Mouse (Mus musculus): ENCODE measurements around the gene Chd4. TPM values are rescaled to one million over a fixed set of nuclear protein-coding genes. Genes with fewer than 3 reads are reported as not detected.
"Not testable (repeated sequence)": the region's sequence is repeated elsewhere in the genome, so short reads cannot be mapped to it uniquely, and the experiment has no call there.

Chd4 gene
- polyA plus RNA-seq, 1 experiment from 2014 or later, result 198 TPM

DNA sequence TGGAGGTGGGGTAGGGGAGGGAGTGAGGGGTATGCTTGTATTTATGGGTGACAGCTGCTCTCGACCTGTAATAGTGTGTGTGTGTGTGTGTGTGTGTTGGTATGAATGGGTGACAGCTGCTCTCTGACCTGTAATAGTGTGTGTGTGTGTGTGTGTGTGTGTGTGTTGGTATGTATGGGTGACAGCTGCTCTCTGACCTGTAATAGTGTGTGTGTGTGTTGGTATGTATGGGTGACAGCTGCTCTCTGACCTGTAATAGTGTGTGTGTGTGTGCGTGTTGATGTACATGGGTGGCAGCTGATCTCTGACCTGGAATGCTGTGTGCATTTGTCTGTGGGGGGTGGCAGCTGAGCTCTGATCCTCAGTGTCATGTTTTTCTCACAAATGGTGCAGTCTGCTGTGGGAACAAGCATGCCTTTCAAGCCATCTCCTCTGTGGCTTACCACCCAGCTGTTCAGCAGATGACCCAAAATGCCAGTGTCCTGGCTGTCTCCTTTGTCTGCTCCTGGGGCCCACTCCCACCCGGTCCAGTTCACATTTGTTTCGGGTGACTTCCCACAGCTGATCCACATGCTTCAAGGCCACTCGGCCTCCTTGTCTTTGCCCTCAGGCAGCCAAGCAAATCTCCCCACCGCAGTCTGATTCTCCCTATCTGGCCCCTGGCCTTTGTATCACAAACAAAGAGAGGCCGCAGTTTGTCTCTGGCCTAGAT, 61.3 kb downstream of the Chd4 start:
- DNase-seq (ENCODE audit: low read depth, low spot score) (no peak), ATAC-seq (no peak)
- no peak for TF ChIP-seq CTCF (IDR thresholded peaks at IDR 0.05)
- CTCF ChIA-PET, result interaction anchor here (1.1 to 1.4 kb wide), 3 partner anchors 10 to 37 kb away, joined by 3 to 4 read pairs (median 3); partner anchors contain the start of gene Gapdh
- POLR2A ChIA-PET, result no interaction called here
- in situ Hi-C loops (cut with MboI; ENCODE audit: low pct_unique_long_range_greater_than_20kb), result loop anchor here (5.0 kb wide), 1 partner anchor 115 kb away; no protein-coding TSS in a partner anchor
- H3K27me3 ChIP-seq, result no peaks in the 10 kb centered on the region

DNA sequence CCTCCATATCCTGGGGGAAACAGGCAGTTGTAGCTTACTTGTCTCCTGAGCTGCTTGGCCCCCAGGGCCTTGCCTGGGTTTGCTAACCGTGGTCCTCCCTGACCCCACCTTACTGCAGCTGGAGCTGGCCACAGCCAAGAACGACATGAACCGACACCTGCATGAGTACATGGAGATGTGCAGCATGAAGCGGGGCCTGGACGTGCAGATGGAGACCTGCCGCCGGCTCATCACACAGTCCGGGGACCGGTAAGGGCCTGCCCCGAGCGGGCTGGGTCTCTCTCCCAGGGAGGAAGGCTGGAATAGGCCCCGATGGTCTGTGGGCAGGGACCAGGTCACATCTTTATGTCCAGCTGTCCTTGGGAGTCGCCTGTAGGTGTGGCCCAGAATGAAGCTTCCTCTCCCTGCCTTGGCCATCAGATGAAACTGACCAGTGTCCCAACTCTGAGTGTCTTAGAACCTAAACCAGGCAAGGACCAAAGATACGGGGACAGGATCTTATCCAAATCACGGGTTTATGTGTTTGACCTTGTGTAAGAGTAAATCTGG, 63.2 kb downstream of the Chd4 start:
- ChIA-PET CTCF (no interaction called here), POLR2A (no interaction called here)
- in situ Hi-C loops (cut with MboI; ENCODE audit: low pct_unique_long_range_greater_than_20kb), result loop anchor here (5.0 kb wide), 1 partner anchor 113 kb away; no protein-coding TSS in a partner anchor
- ATAC-seq (no peak), DNase-seq (ENCODE audit: low read depth, low spot score) (no peak)
- no peaks in the 10 kb centered on the region for H3K27me3 ChIP-seq
- no peak for TF ChIP-seq CTCF (IDR thresholded peaks at IDR 0.05)

DNA sequence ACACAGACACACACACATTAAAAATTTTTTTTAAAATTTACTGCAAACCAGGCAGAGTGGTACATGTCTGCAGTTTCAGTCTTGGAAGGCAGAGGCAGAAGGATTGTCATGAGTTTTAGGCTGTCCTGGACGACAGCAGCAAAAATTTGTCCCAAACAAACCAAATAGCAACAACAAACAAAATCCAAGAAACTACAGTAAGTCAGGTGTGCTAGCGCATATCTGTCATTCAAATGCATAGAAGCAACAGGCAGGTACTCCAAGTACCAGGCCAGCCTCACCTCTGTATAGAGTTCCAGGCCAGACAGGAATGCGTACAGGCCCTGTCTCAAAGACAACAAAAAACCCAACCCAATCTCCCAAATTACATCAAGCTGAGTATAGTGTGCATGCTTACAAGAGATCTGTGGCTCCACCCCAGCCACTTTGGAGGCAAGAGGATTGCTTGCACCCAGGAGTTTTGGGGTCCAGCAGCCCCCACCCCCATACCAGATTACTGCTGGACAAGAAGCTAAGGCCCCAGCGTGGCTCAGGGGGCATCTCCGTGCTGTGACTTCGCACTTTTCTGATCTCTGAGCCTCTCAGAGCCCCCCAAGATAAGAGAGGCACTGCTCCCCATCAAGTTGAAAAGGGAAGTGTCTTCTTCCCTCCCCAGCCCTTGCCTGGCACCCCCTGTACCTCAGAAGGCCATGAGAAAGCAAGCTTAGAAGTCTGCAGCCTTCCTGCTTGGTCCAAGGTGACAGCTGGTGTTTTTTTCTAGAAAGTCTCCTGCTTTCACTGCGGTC, 64.2 kb downstream of the Chd4 start:
- CTCF ChIA-PET, result interaction anchor here (2.5 kb wide), 1 partner anchor 11 kb away, joined by 10 read pairs; no protein-coding TSS in a partner anchor
- no peak for ATAC-seq
- in situ Hi-C loops (cut with MboI; ENCODE audit: low pct_unique_long_range_greater_than_20kb), result loop anchor here (5.0 kb wide), 1 partner anchor 112 kb away; no protein-coding TSS in a partner anchor
- no peak for DNase-seq (ENCODE audit: low read depth, low spot score)
- POLR2A ChIA-PET, result interaction anchor here (0.9 to 1.4 kb wide), 3 partner anchors 12 to 31 kb away, joined by 3 to 5 read pairs (median 3); partner anchors contain the start of genes Mrpl51 and Ncapd2
- no peak for TF ChIP-seq CTCF (IDR thresholded peaks at IDR 0.05)
- no peaks in the 10 kb centered on the region for H3K27me3 ChIP-seq

DNA sequence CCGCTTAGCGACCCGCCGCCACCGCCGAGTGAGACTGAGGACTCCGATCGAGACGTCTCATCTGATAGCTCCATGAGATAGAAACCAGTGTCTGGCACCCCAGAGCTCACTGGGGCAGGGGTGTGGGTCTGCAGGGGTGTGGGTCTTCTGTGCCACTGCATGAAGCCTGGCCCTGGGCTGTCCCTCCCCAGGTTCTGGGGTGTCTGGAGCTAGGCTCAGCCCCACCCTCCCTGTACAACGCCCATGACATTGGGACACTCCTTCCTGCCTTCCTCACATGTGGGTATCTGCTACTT, 64.7 kb downstream of the Chd4 start:
- in situ Hi-C loops (cut with MboI; ENCODE audit: low pct_unique_long_range_greater_than_20kb), result no loop called here
- ATAC-seq, result no peak
- TF ChIP-seq CTCF (IDR thresholded peaks at IDR 0.05), result no peak
- DNase-seq (ENCODE audit: low read depth, low spot score), result no peak
- CTCF ChIA-PET, result interaction anchor here (0.5 to 2.5 kb wide), 2 partner anchors 11 to 354 kb away, joined by 3 to 10 read pairs; no protein-coding TSS in a partner anchor
- POLR2A ChIA-PET, result interaction anchor here (0.9 to 1.4 kb wide), 4 partner anchors 13 to 96 kb away, joined by 3 to 5 read pairs (median 4); partner anchors contain the start of genes Mrpl51 and Ncapd2
- no peaks in the 10 kb centered on the region for H3K27me3 ChIP-seq

DNA sequence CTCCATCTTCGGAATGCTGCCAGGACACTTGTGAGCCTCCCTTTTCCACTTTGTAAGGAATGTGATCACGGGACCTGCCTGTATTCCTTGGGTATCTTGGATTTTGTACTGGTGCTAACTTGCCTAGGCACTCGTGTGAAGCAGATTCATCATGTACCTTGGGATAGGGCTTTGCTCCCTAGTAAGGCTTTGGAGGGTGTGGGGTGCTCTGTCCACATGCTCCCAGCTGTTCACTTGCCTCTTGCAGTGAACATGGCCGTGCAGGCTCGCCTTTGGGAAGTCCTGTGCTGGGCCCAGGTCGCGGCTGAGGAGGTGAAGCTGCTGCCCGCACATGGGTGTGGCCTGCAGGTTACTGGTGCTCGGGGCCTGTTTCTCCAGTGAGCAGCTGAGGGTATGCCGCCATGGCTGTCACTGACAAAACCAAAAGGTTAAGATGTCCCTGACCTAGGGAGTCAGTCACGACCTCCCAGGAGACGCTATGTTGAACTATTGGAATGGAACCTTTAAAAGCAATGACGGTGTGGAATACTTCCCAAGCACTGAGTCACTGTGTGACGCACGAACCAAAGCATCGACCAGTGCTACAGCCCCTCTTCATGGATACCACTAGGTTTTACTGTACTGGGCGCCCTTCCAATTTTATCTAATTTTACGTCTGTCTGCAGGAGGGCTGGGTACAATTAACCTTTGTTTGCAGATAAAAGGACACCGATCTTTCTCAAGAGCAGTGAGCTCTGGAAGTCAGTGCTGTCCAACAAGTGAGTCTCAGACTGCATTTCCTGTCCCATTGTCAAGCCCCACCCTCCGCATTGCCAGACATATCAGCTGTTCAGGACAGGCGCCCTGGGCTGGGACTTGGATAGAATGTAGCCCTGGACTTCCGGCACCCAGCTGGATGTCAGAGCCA, 65.3 kb downstream of the Chd4 start:
- no peaks in the 10 kb centered on the region for H3K27me3 ChIP-seq
- no peak for DNase-seq (ENCODE audit: low read depth, low spot score)
- POLR2A ChIA-PET, result interaction anchor here (0.9 to 1.5 kb wide), 5 partner anchors 10 to 95 kb away, joined by 3 to 5 read pairs (median 3); partner anchors contain the start of genes Mrpl51 and Ncapd2
- TF ChIP-seq CTCF (IDR thresholded peaks at IDR 0.05), result no peak
- ATAC-seq, result no peak
- in situ Hi-C loops (cut with MboI; ENCODE audit: low pct_unique_long_range_greater_than_20kb), result no loop called here
- CTCF ChIA-PET, result interaction anchor here (0.5 to 2.5 kb wide), 3 partner anchors 12 to 355 kb away, joined by 3 to 10 read pairs (median 3); no protein-coding TSS in a partner anchor

DNA sequence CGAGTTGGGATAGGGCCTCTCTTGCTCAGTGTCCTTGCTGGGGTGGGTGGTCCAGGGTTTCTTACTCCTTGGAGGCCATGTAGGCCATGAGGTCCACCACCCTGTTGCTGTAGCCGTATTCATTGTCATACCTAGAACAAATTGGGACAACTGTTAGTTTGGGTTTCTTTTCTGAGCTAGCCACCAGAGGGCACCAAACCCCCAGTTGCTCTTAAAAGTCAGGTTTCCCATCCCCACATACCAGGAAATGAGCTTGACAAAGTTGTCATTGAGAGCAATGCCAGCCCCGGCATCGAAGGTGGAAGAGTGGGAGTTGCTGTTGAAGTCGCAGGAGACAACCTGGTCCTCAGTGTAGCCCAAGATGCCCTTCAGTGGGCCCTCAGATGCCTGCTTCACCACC, 66.2 kb downstream of the Chd4 start:
- ChIA-PET CTCF (interaction anchor here (1.6 to 2.5 kb wide), 2 partner anchors 13 to 25 kb away, joined by 3 to 10 read pairs; no protein-coding TSS in a partner anchor), POLR2A (interaction anchor here (1.5 kb wide), 1 partner anchor 9 kb away, joined by 3 read pairs; no protein-coding TSS in a partner anchor)
- H3K27me3 ChIP-seq; DNase-seq (ENCODE audit: low read depth, low spot score); in situ Hi-C loops (cut with MboI; ENCODE audit: low pct_unique_long_range_greater_than_20kb); ATAC-seq: not testable (repeated sequence)

DNA sequence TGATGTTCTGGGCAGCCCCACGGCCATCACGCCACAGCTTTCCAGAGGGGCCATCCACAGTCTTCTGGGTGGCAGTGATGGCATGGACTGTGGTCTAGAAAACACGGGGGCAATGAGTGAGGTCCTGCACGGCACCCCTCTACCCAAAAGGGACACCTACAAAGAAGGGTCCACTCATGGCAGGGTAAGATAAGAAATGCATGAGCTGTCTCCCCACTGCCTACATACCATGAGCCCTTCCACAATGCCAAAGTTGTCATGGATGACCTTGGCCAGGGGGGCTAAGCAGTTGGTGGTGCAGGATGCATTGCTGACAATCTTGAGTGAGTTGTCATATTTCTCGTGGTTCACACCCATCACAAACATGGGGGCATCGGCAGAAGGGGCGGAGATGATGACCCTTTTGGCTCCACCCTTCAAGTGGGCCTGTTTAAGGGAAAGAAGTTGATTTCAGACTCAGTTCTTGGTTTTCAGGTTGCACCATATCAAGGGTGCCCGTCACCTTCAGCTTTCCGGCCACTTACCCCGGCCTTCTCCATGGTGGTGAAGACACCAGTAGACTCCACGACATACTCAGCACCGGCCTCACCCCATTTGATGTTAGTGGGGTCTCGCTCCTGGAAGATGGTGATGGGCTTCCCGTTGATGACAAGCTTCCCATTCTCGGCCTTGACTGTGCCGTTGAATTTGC, 67.0 kb downstream of the Chd4 start:
- ATAC-seq; in situ Hi-C loops (cut with MboI; ENCODE audit: low pct_unique_long_range_greater_than_20kb); DNase-seq (ENCODE audit: low read depth, low spot score); H3K27me3 ChIP-seq: not testable (repeated sequence)
- ChIA-PET POLR2A (interaction anchor here (1.5 to 1.6 kb wide), 2 partner anchors 8 to 20 kb away, joined by 3 to 4 read pairs; no protein-coding TSS in a partner anchor), CTCF (interaction anchor here (1.0 to 2.5 kb wide), 3 partner anchors 7 to 26 kb away, joined by 3 to 10 read pairs (median 3); no protein-coding TSS in a partner anchor)

DNA sequence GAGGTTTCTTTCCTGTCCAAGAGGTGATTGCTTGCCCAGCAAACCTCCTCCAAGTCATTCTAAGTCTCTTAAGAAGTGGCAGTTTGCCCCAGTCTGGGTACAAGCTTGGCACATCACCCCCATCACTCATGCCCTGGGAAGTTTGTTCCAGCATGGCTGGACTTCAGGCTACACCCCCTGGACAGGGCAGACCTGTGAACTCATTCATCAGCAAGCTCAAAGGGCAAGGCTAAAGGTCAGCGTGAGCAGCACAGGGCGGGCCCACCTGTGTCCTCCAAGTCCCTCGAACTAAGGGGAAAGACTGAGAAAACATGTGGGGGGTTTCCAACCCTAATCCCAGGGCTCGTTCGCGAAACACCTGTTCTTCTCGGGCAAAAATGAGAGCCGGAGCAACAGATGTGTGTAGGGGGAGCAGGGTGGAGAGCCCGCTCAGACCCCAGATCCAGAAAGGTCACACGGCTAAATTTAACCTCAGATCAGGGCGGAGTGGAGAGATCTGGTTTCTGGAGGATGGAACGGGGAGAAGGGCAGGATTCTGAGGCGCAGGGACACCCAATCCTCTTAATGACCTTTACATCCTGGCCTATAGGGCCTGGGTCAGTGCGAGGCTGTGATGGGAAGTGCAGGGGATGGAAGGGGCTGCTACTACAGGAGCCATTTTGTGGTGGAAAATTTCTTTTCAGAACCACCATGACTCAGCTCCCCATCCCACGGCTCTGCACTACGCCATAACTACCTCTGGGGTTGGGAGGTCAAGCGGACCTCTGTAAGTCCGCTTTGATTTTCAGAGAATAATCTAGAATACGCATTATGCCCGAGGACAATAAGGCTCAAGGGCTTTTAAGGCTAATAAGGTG, 68.2 kb downstream of the Chd4 start:
- ChIA-PET CTCF (interaction anchor here (1.0 kb wide), 1 partner anchor 9 kb away, joined by 3 read pairs; no protein-coding TSS in a partner anchor), POLR2A (interaction anchor here (0.8 to 1.6 kb wide), 4 partner anchors 8 to 108 kb away, joined by 3 to 4 read pairs (median 4); no protein-coding TSS in a partner anchor)
- TF ChIP-seq CTCF (IDR thresholded peaks at IDR 0.05), result no peak
- no peak for ATAC-seq
- in situ Hi-C loops (cut with MboI; ENCODE audit: low pct_unique_long_range_greater_than_20kb), result no loop called here
- no peak for DNase-seq (ENCODE audit: low read depth, low spot score)
- no peaks in the 10 kb centered on the region for H3K27me3 ChIP-seq
